Mouse (Mus musculus): ENCODE results near the gene Nfib. TPM values are rescaled to one million over a fixed set of nuclear protein-coding genes. Genes with fewer than 3 reads are reported as not detected.

The Nfib gene
- polyA plus RNA-seq, 1 experiment, result 44.5 TPM

DNA sequence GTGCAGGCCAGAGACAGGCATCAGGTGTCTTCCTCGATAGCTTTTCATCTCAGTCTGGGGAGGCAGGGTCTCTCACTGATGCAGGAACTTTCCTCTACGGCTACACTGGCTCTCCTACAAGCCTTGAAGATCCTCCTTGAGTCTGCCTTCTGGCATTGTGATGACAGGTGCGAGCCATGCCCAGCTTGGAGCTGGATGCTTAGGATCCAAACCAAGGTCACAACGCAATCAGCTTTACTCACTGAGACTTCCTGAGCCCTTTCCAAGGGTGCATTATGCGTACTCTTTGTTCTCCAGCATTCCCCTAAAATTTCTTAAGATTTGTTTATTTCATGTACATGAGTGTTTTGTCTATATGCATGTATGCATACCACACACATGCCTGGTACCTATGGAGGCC, 299.8 kb downstream of the Nfib start:
- peaks cover 36% of the 10 kb centered on the region for H3K4me1 ChIP-seq (ENCODE audit: control insufficient read depth, insufficient read depth, insufficient read length, low read length)
- no peak overlapping the region for H3K27ac ChIP-seq (replicated peaks; ENCODE audit: low read depth, low read length)
- H3K4me3 ChIP-seq (ENCODE audit: insufficient read depth, low read depth, low read length), result no peak overlapping the region

DNA sequence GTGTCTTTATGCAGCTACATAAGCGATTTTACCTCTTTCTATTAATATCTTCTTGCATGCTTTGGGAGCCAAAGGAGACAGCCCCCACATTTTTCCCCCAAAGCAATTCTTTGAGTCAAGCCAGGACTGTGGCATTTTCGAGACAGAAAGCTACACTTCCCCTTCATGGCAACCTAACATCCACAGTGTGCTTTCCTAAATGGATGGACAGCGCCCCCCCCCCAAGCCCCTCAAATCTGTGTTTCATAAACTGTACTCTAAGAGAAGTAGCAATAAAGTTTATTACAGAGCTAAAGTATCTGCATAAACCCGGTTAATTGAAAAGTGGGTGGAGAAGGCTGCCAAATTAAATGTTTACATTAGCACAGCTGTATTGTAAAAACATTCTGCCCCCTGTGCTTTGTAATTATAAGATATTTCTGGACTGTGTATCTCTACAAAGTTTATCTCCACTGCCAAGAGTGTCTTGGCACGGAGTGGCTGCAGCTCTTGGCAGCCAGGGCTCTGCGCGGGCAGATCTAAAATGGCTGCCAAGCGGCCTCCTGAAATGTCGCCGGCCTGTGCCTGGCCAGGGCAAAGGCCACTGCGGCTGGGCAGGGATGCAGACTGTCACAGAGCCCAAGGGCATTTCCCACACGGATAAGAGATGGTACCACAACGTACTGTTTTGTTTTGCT, 301.4 kb downstream of the Nfib start:
- H3K4me1 ChIP-seq (ENCODE audit: control insufficient read depth, insufficient read depth, insufficient read length, low read length), result peaks cover 47% of the 10 kb centered on the region
- H3K27ac ChIP-seq (replicated peaks; ENCODE audit: low read depth, low read length), result peak overlapping the region; percentile 40
- no peak overlapping the region for H3K4me3 ChIP-seq (ENCODE audit: insufficient read depth, low read depth, low read length)

DNA sequence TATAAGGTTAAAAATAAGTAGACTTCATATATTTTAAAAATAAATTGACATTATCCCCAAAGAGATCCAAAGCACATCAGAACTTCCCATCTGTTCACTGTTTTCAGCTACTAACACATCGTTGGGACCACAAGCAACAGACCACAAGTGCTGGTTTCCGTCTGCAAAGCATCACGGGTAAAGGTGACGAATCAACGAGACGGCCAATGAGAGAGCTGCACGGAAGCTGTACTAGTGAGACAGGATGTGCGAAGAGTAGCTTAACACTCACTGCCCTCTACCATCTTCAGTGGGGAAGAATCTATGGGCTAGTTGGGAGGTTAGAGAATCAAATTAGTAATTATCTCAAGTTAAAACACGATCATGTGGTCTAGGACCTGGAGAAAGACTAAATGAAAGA, 302.9 kb downstream of the Nfib start:
- H3K4me1 ChIP-seq (ENCODE audit: control insufficient read depth, insufficient read depth, insufficient read length, low read length), result peaks cover 52% of the 10 kb centered on the region
- no peak overlapping the region for H3K27ac ChIP-seq (replicated peaks; ENCODE audit: low read depth, low read length)
- H3K4me3 ChIP-seq (ENCODE audit: insufficient read depth, low read depth, low read length), result no peak overlapping the region

DNA sequence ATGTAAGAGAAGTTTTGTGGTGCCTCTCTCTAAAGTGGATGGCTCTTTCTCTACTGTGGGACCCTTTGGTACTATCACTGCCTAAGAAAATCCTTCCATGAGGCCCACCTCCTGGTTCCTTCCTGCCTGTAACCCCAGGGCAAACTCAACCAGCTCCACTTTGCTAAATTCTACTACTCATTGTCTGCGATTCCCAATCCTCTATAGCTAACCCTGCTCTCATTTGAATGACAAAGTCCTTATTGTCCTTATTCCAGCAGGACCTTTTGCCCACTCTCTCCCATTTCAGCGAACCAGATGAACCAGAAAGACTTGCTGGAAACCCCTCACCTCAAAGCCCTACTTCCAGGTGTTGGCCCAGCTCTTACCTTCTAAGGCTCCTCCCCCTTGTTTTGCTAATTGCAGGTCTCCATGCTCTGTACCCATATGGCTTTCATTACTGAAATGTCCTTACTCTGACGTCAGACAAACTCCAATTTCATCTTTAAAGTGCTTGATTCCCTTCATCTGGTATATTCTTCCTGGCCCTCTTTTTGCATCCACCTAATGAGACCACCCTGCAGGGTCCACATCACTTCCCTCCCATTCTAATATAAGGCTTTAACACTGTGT, 304.0 kb downstream of the Nfib start:
- Histone ChIP-seq H3K4me1 (ENCODE audit: control insufficient read depth, insufficient read depth, insufficient read length, low read length) (peaks cover 51% of the 10 kb centered on the region), H3K27ac (replicated peaks; ENCODE audit: low read depth, low read length) (peak overlapping the region; percentile 35), H3K4me3 (ENCODE audit: insufficient read depth, low read depth, low read length) (no peak overlapping the region)

DNA sequence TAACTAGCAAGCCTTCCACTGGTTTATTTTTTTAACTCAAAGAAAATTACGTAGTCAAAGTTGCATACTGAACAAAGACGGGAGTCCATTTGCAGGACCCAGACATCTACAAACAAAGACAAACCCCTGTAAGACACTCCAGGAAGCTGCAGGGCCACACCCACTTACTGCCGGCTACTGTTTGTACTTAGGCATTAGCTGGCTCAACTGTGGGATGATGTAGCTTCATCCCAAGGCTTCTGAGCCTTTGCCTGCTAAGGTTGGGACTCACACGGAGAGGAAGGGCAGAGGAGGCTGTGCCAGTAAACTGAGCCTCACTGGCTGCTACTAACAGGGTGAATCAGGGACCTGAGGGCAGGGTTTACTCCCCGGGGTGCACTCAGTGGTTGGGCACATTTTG, 305.0 kb downstream of the Nfib start:
- Histone ChIP-seq H3K4me3 (ENCODE audit: insufficient read depth, low read depth, low read length) (no peak overlapping the region), H3K27ac (replicated peaks; ENCODE audit: low read depth, low read length) (peak overlapping the region; percentile 73), H3K4me1 (ENCODE audit: control insufficient read depth, insufficient read depth, insufficient read length, low read length) (peaks cover 48% of the 10 kb centered on the region)

DNA sequence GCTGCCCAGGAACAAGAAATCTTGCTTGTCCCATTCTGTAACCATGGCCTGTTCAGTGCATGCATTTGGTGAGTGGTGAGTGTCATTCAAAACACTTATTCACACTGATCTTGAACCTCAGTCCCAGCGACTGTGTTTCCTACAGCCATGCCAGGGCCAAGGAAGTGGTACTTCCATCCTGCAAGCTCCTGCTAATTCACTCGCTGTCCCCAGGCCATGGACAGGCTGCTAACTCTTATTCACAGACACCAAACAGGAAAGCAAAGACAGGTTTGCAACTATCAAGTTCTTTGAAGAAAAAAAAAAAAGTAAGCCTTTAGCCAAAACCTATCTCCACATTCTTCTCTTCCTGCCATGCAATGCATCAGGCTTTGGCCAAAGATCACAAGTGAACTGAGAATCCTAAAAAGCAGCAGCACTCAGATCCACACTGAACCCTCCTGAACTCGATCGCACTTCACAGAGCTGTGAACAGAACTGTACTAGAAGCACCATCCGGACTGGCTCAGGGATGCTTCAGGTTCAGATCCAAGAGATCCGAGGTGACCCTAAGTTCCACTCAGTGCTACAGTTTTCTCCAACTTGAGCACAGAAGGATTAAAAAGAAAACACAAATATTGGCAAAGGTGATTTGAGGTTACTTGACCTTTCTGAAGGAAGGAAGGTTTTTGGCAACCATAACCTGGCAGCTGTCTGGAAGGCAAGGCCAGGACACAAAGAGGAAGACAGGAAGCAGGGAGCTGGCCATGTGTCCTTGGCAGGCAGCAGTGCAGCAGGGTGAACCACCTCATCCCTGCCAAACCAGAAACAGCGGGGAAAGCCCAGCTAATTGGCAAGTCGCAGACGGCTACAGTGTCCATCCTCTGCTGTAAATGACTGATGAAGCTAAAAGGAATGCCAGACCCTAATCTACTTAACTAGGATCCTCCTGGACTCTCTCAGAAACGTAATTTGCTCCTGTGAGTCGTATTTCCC, 305.9 kb downstream of the Nfib start:
- H3K4me3 ChIP-seq (ENCODE audit: insufficient read depth, low read depth, low read length), result no peak overlapping the region
- peaks cover 43% of the 10 kb centered on the region for H3K4me1 ChIP-seq (ENCODE audit: control insufficient read depth, insufficient read depth, insufficient read length, low read length)
- H3K27ac ChIP-seq (replicated peaks; ENCODE audit: low read depth, low read length), result peak overlapping the region; percentile 73

DNA sequence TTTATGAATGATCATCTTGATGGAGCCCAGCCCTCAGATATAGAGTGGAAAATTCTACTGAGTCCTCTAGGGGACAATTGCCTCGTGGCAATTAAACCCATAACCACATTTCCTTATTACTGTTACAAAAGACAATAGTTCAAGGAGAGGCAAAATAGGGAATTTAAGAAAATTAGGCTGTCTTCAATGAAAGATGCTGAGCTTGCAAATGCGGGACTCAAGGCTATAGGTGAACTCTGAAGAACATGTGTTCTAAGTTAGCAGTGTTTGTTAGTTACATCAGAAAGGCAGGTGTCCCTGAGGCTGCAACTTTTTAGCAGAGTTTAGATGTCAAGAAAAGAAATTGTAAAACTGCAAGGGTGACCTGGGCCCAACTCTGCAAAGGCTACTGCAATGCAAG, 307.3 kb downstream of the Nfib start:
- peak overlapping the region; percentile 21 for H3K27ac ChIP-seq (replicated peaks; ENCODE audit: low read depth, low read length)
- no peak overlapping the region for H3K4me3 ChIP-seq (ENCODE audit: insufficient read depth, low read depth, low read length)
- peaks cover 41% of the 10 kb centered on the region for H3K4me1 ChIP-seq (ENCODE audit: control insufficient read depth, insufficient read depth, insufficient read length, low read length)

DNA sequence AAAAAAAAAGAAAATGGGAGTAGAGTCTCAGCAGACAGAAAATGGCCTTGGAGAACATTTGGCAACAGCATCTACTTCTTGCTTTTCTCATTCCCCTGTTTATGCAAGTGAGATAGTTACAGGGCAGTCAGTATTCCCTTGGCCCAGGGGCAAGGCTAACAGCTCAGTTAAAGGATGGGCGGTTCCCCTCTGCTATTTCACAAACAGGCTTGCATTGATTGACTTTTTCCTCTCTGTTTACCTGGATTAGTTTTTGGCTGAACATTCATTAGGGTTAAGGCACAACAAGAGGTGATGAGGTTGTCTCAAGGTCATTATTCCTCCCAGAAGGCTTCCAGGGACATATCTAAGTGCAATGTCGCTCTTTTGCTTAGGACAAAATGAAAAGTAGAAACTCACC, 308.7 kb downstream of the Nfib start:
- Histone ChIP-seq H3K27ac (replicated peaks; ENCODE audit: low read depth, low read length) (0 out of 2 replicates have a peak overlapping the region, but pooled peaks have one; percentile 46), H3K4me1 (ENCODE audit: control insufficient read depth, insufficient read depth, insufficient read length, low read length) (peaks cover 39% of the 10 kb centered on the region), H3K4me3 (ENCODE audit: insufficient read depth, low read depth, low read length) (no peak overlapping the region)

DNA sequence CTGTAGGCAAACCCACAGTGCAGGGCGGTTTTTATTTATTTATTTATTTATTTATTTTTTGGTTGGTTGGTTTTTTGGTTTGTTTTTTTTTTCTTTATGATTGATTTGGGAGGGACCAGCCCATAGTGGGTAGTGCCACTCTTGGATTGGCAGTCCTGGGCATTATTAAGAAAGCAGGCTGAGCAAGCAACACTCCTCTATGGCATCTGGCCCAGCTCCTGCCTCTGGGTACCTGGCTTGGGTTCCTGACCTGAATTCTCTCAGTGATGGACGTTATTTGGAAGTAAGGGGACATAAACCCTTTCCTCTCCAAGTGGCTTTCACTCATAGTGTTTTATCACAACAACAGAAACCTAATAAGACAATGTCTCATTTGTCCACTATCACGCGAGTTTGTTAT, 309.5 kb downstream of the Nfib start:
- no peak overlapping the region for H3K4me3 ChIP-seq (ENCODE audit: insufficient read depth, low read depth, low read length)
- peaks cover 39% of the 10 kb centered on the region for H3K4me1 ChIP-seq (ENCODE audit: control insufficient read depth, insufficient read depth, insufficient read length, low read length)
- no peak overlapping the region for H3K27ac ChIP-seq (replicated peaks; ENCODE audit: low read depth, low read length)

DNA sequence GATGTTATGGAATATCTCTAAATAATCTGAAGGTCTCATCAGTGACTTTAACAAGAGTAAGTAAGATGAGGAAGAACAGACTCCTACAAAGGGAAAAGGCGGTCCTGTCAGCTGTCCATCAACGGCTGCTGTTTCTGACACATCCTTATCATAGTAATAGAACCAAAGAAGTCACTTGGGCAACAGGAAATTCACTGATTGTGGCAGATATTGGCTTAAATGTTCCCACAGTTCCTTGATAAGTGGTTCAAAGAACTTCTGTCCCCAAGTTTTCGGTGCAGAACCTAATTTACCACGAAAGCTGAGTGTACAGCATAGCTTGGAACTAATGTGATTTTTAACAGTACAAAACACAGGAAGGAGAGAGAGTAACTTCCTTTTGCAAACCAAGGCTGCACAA, 311.2 kb downstream of the Nfib start:
- Histone ChIP-seq H3K27ac (replicated peaks; ENCODE audit: low read depth, low read length) (peak overlapping the region; percentile 12; the same call in 1 of the 2 replicates), H3K4me1 (ENCODE audit: control insufficient read depth, insufficient read depth, insufficient read length, low read length) (peaks cover 30% of the 10 kb centered on the region), H3K4me3 (ENCODE audit: insufficient read depth, low read depth, low read length) (no peak overlapping the region)

DNA sequence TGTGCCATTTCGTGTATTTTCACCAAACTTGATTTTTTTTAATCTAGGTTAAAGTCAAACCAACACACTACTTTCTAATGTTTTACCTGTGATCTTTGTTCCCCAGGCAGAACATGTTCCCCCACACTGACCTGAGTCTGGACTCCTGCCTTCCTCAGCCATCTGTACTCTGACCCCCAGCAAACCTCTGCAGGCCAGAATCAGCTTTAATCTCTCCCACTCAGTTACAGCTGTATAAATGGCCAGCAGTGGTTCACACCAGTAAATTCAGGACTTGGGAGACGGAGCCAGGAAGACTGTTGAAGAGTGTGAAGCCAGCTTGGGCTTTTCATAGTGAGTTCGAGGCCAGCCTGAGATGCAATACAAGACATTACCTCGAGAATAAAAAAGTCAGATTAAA, 312.5 kb downstream of the Nfib start:
- peaks cover 24% of the 10 kb centered on the region for H3K4me1 ChIP-seq (ENCODE audit: control insufficient read depth, insufficient read depth, insufficient read length, low read length)
- H3K4me3 ChIP-seq (ENCODE audit: insufficient read depth, low read depth, low read length), result no peak overlapping the region
- peak overlapping the region; percentile 3; the same call in 1 of the 2 replicates for H3K27ac ChIP-seq (replicated peaks; ENCODE audit: low read depth, low read length)

DNA sequence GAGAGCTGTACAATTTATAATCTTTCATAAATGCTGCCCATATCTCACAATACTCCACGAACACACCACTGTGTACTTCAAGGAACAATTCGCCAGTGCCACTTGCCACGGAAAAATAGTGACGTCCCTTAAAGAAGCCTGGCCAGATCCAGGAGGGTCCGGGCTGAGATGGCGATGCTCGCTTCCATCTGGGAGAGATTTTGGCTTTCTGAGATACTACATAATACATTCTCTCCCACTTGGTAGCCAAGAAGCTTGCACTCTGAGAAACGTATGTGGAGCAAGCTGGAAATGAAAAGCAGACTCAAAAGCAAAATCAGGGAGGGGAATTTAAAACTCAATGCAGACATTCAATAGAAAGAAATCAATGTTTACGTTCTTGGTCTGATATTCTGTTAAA, 313.1 kb downstream of the Nfib start:
- Histone ChIP-seq H3K4me1 (ENCODE audit: control insufficient read depth, insufficient read depth, insufficient read length, low read length) (peaks cover 21% of the 10 kb centered on the region), H3K27ac (replicated peaks; ENCODE audit: low read depth, low read length) (peak overlapping the region; percentile 23), H3K4me3 (ENCODE audit: insufficient read depth, low read depth, low read length) (no peak overlapping the region)

DNA sequence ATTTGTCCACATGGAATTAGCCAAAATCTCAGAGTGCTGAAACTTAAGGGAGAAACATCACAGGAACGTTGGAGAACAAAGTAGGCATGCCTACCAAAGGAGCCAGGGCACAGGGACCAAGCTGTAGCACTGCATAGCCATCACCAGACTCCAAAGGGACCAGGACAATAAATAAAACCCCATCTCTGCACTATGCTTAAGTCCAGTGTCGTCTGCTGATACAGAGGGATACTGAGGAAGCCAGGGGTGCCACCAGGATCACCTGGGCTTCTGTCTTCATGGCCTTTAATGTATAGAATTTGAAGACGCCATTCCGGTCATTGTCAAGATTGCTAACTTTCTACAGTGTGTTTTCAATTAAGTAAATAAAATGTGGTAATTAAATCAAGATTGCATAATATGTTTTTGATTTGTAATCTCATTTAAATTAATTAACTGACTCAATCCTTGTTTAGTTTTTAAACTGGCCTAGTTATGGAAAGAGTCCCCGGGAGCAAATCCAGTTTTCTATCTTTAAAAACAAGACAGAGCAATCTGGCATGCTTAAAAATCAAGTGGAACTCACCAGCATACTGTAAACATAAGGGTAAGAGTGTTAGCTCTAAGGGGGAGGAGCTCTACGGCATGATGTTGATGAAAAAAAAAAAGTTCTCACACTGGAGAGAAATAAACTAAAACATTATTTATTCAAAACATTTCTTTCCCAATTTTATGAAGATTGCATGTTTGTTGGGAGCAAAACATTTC, 313.7 kb downstream of the Nfib start:
- peaks cover 22% of the 10 kb centered on the region for H3K4me1 ChIP-seq (ENCODE audit: control insufficient read depth, insufficient read depth, insufficient read length, low read length)
- H3K27ac ChIP-seq (replicated peaks; ENCODE audit: low read depth, low read length), result peak overlapping the region; percentile 56
- H3K4me3 ChIP-seq (ENCODE audit: insufficient read depth, low read depth, low read length), result no peak overlapping the region

DNA sequence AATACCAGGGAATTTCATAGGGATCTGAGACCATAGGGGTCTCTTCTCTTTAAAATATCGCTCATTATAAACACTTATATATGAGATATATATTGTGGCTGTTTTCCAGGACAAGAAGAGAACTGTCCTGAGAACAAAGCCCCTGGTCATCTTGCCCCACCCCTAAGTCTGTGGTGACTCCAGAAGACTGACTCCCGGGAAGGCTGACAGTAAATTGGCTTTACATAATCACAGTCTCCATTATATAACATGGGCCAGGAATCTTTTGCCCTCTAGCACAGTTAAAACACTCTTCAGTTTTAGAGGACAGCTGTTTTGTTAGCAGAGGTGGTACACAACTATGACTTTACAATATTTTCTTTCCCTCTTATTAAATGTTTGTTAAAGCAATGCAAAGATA, 315.0 kb downstream of the Nfib start:
- H3K4me3 ChIP-seq (ENCODE audit: insufficient read depth, low read depth, low read length), result no peak overlapping the region
- peaks cover 24% of the 10 kb centered on the region for H3K4me1 ChIP-seq (ENCODE audit: control insufficient read depth, insufficient read depth, insufficient read length, low read length)
- H3K27ac ChIP-seq (replicated peaks; ENCODE audit: low read depth, low read length), result peak overlapping the region; percentile 89

DNA sequence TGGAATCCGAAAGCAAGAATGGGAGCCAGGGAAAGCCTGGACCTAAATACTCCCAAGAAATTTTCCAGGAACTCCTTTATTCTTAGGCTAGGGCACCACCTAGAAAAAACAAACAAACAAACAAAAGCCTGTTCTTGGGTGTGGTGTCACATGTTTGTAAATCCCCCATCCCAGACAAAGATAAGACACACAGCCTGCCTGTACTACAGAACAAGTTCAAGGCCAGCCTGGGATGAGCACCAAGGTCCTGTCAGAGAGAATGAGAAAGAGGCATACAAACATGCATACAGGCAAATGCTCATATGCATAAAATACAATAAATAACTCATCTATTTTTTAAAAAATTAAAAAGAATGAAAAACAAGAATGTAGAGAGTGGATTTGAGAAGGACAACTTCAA, 315.7 kb downstream of the Nfib start:
- Histone ChIP-seq H3K4me1 (ENCODE audit: control insufficient read depth, insufficient read depth, insufficient read length, low read length) (peaks cover 27% of the 10 kb centered on the region), H3K27ac (replicated peaks; ENCODE audit: low read depth, low read length) (no peak overlapping the region; the same call in none of the 2 replicates), H3K4me3 (ENCODE audit: insufficient read depth, low read depth, low read length) (no peak overlapping the region)
